Mouse (Mus musculus) lung, adult 10 weeks (tissue): ENCODE measurements around the gene Klrb1c. TPM values are rescaled to one million over a fixed set of nuclear protein-coding genes. Genes with fewer than 3 reads are reported as not detected.

Source experiments
- polyA plus RNA-seq: library from polyadenylated mRNA; stranded (reverse); fragments of 350-450 nt; fragmentation: Illumina TruSeq; extraction: RNeasy Lipid Tissue Mini Kit (QIAGEN cat#74804); gene quantifications from one replicate; pipeline ENCODE4 v1.2.3, GENCODE M21; 2014; ENCODE audit warnings: low read depth, low replicate concordance; ENCODE audit not compliant: insufficient read depth

Gene Klrb1c
- polyA plus RNA-seq = 7.1 TPM

DNA sequence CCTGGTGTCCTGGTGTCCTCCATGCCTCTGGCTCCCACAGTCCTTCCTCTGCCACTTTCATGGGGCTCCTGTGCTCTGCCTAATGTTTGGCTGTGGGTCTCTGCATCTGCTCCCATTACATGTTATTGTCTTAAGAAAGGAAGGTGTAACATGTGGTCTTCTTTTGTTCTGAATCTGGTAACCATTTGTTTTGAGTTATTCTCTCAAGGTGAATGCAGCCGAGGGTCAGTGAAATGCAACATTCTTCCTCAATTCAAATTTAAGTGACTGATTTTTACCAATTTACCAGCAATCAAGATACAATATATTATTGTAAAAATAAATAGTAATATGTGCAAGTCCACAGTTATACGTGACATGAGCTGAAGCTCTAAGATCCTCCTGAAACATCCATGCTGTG is at the start of gene Klrb1c:
Klrb1c (minus strand) TSS at position 101 of the 400 bp plus-strand sequence.

DNA sequence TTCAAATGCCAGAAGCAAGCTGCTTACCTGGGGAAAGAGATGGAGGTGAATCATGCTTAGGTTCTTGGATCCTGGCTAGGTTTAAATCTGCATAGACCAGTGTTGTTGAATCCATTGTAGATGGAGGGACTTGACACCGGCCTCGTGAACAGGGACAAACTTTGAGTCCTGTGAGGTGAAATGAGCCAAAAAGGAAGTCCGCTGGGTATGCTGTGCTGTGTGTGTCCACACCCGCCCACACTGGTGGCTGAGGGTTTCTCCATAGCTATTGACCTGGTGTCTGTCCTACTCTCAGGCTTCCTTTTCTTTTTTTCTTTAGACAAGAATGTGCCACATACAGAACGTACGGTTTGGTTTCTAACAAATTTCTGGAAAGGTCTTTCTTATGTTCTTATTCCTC is 37.1 kb upstream of the Klrb1c start, which contains the start of the genes Gm44511 and Klrb1b:
Gm44511 (minus strand) TSS at position 184 of the 400 bp plus-strand sequence.
Klrb1b (minus strand) TSS at position 200 of the 400 bp plus-strand sequence.

Other genes starting within 250 kb of the Klrb1c start
- gene A2ml1, start 207.6 kb downstream of the Klrb1c start, polyA plus RNA-seq = 21.6 TPM
- 1.3 TPM for gene Klrb1a, start 165.7 kb downstream of the Klrb1c start, polyA plus RNA-seq
- gene Clec2h, start 126.8 kb downstream of the Klrb1c start, polyA plus RNA-seq = not detected
- gene Klrb1, start 66.2 kb downstream of the Klrb1c start, polyA plus RNA-seq = not detected
- gene Gm44511, start 37.1 kb upstream of the Klrb1c start, polyA plus RNA-seq = not detected
- gene Klrb1b, start 37.1 kb upstream of the Klrb1c start, polyA plus RNA-seq = 5.0 TPM
- 3.0 TPM for gene Clec2i, start 98.4 kb upstream of the Klrb1c start, polyA plus RNA-seq
- gene BC035044, start 101.9 kb upstream of the Klrb1c start, polyA plus RNA-seq = 4.2 TPM
- not detected for gene Clec2g, start 145.2 kb upstream of the Klrb1c start, polyA plus RNA-seq